Mouse (Mus musculus): ENCODE data around the gene Tbc1d30.

- no peak for TF ChIP-seq POLR2A (IDR thresholded peaks at IDR 0.05; ENCODE audit: borderline replicate concordance, low read depth, low read length)
- no peak for TF ChIP-seq CTCF (IDR thresholded peaks at IDR 0.05; ENCODE audit: low read depth, low read length)
Observed at GRCm38 (mm10) chr10:121309801-121310510, 41.1 kb downstream of the Tbc1d30 start.
